Mouse (Mus musculus) spleen, postnatal 4 days (tissue): ENCODE measurements around the gene Siva1.

Experiments
- DNase-seq, 2 experiments: peaks; one replicate each; pipeline ENCODE4 v3.0.0; 2022; ENCODE audit warnings: low spot score in 2 of 2

The Siva1 gene

DNA sequence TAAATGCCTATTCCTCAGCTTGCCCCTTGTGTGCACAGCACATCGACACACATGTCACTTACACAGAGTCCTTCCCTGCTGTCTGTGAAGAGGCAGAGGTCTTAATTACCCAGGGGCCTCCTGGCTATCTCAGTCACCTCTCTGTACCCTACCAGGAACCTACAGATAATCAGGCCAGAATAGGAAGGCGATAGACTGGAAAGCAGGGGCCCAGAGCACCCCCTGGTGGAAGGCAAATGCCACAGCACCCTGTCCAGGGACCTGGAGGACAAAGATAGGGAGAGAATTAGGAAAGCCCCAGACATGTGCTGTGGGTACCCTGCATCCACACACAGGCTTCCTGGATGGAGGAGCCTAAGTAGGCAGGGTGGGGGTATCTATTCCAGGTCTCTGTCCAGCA is 20.7 kb upstream of the Siva1 start:
- DNase-seq, result peak; percentile 65 to 87

DNA sequence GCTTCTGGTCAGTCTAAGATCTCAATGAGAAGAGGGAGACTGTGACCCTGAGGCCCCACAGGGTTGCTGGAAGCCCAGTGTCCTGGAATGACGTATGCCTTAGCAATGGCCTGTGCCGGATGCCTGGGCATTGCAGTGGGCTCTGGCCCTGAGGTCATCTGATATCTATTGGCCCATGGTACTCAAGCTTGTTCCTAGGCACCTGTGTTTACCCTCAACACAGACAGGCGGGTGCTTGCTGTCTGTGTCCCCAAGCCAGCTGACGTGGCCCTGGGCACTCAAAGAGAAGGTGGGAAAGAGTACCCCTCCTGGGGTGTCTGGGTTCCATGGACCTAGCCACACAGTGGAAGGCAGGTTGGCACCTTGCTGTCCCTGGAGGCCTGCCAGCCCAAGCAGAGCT is 18.8 kb upstream of the Siva1 start:
- no peak for DNase-seq

DNA sequence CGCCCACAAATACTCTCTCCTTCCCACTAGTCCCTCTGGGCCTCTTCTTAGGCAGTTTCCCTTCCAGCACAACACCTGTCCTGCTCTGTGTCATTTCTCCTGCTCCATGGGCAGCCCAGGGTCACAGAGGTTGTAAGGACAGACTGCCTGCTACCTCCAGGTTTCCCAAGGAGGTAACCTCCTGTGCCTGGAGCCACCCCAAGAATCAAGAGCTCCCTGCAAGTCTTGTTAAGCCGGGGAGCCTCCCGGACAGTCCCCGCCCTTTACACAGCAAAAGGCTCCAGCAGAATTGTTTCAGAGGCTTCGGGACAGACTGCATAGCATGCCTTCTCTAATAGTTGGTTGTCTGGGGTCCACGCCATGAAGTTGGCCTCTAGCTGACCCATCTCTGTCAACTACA is 18.0 kb upstream of the Siva1 start:
- DNase-seq, result no peak

DNA sequence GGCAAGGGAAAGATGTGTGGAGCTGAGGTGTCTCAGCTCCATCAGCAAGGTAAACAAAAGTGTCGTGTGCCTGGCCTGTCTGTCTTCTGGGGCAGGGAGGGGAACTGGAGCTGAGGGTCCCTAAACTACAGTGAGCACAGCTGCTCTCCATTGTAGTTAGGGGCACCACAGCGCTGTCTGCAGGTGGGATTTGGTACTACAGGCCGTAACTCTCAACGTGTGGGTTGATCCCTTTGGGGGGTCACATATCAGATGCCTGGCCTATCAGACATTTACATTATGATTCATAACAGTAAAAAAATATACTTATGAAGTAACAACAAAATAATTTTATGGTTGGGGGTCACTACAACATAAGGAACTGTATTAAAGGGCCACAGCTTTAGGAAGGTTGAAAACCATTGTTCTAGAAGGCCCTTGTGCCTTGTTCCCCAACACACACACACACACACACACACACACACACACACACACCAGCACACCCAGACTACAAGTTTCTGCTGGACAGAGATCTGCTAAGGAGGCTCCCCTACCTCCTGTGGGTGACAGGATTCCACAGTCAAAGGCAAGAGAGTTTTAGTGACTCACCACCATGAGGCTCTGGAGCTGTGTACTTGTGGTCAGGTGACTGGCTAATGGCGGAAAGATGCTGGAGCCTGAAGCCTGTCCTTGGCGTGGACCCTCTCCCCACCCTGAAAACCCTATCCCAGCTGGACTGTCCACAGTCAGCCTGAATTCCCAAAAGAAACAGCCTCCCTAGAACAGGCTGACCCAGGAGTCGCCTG is 17.2 kb upstream of the Siva1 start:
- no peak for DNase-seq

DNA sequence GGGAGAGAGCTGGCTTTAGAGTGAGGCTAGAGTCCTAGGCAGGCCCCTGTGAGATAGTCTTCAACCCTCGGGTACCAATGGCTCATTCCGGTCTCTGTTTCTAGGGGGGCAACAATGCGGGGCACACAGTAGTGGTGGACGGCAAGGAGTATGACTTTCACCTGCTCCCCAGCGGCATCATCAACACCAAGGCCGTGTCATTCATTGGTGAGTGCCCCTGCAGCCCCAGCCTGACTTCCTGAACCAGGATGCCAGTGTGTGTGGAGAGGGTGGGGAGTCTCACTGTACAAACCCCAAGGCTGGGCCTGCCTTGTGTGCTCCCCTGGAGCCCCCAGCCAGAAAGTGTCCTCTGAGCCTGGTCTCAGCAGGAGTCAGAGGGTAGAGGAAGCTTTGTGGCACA is 16.3 kb upstream of the Siva1 start:
- no peak for DNase-seq

DNA sequence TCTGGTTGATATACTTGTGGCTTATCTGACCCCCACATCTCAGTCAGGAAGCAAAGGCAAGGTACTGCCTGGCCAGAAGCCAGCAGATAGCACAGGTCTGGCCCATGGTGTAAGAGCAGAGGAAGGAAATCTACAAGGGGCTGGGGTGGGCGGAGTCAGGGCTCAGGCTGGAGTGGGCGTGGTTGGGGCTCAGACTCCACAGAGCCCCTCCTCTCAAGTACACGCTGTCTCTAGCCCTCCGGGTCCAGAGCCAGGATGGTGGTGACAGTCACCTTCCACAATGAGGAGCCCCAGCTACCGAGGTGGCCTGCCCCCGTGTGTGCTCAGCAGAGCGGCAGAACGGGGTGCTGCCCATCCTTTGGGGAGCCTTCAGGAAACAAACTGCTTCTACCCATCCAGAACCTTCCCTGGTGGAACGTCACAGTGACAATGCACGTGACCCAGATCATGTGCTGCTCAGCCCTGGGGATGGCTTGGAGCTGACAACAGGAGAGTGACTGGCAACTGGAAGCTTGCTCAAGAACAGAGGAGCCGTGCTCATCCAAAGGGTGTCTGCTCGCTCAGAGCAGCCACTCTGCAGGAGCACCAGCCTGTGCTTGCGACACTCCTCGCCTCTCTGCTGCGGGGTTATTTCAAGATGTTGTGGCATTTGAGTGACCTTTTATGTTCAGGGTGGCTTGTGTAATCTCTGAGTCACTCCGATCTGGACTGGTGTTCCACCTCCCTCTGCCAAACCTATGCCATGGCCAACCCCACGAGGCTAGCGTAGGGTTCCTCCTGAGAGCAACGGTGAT is 15.4 kb upstream of the Siva1 start:
- DNase-seq, result peak; percentile 70 to 81

DNA sequence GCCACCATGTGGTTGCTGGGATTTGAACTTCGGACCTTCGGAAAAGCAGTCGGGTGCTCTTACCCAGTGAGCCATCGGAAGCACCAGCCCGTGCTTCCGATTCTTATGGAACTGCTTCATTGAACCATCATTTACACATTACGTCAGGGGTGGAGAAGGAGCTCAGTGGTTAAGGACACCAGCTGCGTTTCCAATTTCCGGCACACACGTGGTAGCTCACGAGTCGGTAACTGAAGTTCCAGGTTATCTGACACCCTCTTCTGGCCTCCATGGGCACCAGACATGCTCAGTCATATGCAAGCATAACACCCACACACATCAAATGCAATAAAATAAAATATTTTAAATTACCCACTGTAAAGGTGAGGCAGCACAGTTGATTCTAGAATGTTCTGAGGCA is 14.4 kb upstream of the Siva1 start:
- DNase-seq, result no peak

DNA sequence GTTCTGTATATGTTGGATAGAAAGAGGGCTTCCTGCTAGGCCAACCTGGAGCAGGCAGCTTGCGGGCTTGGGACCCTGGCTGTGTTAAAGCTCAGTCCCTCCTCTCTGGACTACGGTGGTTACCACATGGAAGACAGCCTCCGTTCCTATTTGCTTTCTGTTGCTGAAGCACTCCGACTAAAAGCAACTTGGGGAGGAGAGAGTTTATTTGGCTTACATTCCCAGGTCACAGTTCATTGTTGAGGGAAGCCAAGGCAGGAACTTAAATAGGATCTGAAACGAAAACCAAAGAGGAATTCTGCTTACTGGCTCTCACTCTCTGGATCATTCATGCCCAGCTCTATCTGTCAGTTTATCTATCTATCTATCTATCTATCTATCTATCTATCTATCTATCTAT is 13.7 kb upstream of the Siva1 start:
- DNase-seq, result no peak

DNA sequence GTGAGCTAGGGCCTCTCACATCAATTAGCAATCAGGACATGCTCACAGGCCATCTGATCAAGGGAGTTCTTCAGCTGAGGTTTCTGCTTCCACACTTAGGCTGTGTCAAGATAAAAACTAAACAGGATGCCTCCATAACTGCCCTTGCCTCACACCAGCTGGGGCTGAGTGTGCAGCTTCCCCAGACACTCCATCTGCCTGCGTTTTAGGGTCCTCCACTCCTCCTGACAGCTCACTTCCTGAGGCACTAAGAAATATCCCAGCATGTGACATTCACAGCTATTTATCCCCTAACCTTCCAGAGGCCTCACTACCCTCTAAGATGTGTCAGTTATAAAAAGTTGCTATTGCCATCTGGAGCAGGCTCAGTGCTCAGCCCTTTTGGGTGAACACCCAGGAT is 13.0 kb upstream of the Siva1 start:
- no peak for DNase-seq

DNA sequence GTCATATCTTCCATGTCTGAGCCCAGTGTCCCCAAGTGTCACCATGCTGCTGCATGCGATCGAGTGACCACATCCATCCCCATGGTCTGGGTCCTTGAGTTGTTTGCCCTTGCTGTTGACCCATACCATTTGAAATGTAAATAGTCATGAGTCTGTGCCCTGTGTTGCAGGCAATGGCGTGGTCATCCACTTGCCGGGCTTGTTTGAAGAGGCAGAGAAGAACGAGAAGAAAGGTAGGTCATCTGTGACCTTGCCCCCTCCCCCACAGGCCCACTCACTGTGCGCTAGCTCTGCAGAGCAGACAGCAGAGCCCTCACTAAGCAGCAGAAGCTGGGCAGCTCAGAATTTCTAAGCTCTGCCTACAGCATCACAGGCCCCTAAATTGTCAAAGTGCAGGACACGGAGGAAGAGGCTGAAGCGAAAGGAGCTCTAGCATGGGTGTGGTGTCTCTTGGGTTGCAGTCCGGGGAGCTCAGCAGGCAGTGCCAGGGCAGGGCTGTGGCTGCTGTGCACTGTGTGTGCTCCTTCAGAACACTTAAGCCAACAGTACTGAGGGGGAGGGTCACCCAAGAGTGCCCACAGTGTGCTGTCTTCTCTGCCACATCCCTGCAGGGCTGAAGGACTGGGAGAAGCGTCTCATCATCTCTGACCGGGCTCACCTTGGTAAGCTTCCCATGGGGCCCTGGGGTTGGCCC is 12.2 kb upstream of the Siva1 start:
- DNase-seq, result no peak

DNA sequence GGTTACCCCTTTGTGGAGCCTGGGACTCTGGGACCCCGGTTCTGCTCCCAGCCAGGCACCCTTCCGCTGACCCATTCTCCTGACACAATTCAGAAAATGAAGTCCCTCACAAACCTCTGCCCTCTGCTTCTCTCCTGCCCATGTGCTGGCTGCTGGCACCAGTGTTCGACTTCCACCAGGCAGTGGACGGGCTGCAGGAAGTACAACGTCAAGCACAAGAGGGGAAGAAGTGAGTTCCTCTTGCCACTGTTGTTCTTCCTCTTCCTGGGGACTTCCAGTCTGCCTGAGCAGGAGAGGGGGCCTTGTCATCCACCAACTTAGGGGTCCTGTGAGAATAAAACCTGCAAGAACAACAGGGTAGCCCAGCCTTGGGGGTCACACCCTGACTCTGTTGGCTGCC is 11.6 kb upstream of the Siva1 start:
- DNase-seq, result no peak

DNA sequence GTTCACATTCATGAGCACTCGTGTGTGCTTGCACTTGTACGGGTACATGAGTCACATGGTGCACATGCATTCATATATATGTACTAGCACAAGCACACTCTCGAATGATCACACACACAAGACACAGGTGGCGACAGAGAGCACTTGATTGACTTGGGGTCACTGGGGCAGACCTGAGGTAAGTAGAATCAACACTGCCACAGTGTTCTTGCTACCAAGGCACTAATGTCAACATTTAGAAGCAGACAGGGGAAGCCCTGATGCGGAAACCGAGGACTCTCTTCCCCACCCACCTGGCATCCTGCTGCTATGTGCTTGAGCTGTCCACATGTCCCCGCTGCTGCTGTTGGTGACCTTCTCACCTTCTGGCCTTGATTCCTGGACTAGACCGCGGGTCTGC is 10.8 kb upstream of the Siva1 start:
- DNase-seq, result no peak

DNA sequence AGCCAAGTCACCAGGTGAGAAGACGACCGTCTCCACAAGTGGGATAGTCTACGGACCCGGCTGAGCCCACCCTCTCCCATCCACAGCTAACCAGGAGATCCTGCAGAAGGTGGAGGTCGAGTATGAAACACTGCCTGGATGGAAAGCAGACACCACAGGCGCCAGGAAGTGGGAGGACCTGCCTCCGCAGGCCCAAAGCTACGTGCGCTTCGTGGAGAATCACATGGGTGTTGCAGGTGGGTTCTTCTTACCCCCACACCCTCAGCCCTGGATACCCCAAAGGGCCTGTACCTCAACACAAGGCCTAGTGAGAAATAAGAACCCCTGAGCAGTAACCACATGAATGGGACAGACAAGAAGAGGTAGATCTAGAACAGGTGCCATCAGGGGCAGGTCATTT is 5.0 kb upstream of the Siva1 start:
- DNase-seq, result no peak

DNA sequence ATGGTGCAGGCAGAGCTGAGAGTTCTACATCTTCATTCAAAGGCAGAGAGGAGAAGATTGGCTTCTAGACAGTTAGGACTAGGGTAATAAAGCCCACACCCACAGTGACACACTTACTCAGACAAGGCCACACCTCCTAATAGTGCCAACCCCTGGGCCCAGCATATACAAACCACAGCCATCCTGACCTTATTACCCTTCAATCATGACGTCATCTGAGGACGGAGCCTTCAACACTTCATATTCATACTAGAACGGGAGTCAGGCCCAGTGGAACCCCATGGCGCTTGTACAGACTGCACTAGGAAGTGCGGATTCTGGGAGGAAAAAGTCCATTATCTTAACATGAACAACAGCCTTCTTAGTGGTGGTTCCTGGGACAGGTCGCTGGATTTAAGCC is 1.4 kb upstream of the Siva1 start:
- DNase-seq, result no peak

DNA sequence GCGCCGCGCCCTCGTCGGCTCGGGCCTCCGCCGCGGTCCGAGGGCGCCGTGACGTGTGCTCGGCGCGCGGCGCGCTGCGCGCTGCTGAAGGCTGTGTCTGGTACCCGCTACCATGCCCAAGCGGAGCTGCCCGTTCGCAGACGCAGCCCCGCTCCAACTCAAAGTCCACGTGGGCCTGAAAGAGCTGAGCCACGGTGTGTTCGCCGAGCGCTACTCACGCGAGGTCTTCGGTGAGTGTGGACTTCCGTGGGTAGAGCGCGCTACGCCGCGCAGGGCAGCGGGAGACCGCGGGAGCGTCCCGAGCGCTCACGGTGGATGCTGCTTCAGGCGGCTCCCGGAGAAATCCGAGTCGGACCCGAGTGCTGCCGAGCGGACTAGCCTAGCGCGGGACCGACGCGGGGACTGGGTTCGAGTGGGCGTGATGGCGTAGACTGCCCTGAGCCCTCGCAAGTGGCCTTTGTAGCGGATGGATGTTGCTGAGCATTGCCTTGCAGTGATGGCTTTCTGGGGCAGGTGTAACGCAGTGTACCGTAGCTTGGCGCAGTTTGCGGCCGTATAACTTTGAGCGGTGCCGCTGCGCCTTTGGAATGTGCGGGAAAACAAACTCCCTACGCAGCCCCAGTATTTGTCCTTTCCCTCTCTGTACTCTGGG is 502 bp downstream of the Siva1 start:
- DNase-seq, result peak in 1 of 2 experiments; percentile 76

DNA sequence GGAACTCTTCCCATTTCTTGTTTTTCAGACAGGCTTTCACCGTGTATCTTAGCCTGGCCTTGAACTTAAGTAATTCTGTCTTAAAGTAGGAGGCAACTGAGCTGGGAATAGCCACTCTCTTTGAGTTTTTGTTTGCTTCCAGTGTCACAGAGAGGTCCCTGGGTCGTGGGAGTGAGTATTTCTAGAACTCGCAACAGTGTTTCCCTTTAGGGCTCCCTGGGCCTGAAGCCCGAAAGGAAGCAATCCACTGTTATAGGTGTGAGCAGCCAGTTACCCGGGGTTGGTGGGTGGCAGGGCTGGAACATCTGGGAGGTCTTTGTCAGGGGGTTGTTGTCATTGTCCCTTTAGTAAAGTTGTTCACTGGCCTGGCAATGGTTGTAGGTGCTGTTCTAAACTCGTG is 1.7 kb downstream of the Siva1 start:
- DNase-seq, result no peak

DNA sequence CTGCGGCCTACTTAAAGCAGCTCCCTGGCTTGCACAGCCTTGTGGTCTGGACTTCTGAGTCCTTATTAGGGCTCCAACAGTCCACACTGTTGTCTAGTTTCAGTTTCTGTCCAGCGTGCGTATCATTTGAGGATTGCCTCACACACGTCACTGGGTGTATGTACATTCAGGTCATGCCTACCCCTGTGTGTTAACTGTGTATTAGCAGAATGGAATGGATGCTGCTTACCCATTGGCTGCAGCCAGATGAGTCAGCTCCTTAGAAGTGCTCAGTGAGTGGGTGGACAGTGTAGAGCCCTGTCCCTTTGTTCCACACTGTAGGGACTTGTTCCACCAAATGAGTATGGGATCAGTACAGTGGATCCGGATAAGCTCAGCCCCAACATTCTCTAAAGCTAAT is 3.6 kb downstream of the Siva1 start:
- DNase-seq, result no peak

DNA sequence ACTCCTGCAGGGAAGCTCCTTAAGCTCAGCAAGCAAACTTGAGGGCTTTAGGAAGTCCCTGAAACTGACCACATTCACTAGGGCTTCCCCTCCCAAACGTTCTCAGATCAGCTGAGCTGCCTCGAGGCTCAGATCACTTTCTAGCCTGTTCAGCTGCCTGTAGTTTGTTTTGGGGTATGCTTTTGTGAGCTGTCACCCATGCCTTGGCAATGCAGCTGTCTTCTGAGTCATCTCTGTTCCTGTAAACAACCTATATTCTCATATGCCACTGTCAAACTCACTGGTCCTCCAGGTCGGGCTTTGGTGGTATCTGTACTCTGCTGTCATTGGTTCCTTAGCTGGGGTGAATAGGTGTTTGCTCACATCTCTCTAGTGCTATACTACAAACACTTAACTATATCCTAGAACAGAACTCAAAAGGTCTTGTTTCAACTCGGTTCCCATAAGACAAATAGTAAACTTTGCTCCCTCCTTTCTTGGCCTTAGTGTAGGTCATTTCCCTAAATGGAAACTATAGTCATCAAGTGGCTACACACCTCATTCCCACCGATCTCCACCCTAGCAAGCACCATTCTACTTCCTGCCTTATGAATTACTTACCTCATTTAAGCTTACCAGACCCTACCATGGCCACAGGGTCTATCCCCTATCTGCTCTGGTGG is 7.4 kb downstream of the Siva1 start:
- DNase-seq, result no peak

DNA sequence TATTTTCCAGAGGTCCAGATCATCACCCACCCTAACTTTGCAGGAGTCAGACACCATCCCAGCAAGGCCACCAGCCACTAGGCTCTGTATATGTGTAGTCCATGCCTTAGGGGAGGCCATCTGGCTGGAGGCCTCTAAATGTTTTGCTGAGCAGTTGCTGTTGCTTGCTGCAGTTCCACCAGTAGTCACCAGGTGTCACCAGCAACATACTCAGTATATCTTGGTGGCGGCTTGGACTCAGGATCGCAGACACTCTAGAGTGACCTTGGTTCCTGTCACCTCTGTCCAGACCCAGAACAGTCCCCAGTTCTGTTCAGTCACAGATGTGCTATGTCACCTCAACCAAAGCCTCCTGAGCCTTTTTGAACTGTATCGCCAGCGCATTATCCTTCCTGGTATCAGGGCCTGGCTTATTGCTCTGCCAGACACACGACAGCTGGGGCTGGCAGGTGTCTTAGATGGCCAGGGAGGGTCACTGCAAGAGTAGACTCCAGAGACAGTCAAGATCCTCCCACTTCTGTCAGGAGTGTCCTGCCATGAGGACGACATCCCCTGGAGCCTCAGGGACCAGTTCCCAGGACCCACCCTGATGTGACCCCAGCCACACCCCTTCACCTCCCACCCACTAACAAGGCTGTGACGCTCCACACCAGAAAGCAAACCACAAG is 8.8 kb downstream of the Siva1 start:
- peak; percentile 81 to 91 for DNase-seq

DNA sequence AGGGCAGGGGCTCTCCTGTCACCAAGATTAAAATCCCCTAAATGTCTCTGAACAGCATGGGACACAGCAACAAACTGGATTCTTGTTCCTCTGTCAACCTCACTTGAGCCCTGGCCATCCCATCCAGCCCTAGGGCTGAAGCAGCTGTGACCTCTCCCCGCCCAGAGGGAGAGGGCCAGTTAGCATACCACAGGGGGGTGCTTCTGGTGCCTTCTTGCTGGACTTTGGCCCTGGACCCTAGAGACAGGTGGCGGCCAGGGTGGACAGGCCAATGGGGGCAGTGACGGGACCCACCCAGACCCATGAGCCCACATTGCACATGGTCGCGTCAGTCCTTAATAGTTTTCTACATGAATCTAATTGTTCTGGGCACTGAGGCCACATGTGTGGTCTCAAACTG is 9.6 kb downstream of the Siva1 start:
- DNase-seq, result no peak

DNA sequence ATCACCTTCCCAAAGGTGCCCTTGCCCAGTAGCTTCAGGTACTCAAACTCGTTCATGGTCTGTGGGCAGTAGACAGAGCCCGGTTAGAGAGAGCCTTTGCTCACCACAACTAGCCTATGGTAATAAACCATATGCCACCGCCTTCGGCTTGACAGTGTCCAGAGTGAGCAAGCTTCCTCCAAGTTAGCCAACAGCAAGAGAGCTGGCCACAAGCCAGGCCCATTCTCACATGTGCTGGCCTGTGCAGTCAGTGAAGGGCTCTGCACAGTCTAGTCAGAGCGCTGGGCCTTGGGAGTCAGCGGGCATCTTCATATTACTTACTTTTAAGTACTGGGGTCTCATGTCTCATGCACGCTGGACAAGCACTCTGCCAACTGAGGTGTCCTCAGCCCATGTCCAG is 14.1 kb downstream of the Siva1 start:
- DNase-seq, result no peak
